ENCODE assay signal across 22 mouse cellular contexts in the genomic region with DNA sequence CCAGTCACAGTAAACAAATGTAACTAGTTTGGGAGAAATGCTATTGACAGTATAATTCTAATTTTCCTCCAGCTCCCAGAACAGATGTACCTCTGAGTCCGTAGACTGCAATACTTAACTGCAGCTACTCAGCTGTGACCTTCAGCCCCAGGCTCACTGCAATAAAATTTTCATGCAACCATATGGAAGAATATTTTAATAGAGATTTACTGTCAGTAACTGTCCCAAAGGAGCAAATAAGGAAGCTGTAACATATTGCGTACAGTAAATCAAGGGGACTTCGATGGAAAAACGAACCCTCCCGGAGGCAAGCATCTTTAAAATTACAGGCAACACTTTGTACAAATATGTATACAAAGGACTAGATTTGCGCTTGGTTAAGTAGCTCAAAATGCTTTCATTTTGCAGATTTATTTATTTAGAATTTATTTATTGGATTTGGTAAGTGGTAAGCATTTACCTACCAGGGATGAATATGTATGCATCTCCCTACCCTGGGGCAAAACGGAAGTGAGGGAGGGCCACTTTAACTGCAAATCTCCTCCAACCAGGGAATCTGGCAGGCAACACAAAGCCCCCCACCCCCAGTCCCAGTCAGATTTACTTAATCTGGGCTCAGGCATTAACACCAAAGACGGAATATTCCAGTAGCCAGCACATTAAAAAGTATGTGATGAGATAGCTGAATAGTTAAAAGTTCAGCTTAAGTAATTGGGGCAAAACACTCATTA.
DNase-seq lines count a peak whose midpoint lies in the region; ATAC-seq and TF ChIP-seq lines count a peak whose summit lies in the region.
"Had no signal": no experiment of that assay in that cellular context is flagged by ENCODE, and none has a peak within 500 bp of the region (broad histone marks: within the 10 kb centered on the region; RNA-seq: fewer than 3 reads in every experiment).

No protein-coding gene starts in this region.

- TF ChIP-seq CTCF in kidney, postnatal 0 days (IDR thresholded peaks at IDR 0.05; ENCODE audit: low read depth) = no peak
- TF ChIP-seq CTCF in brain, embryonic 14.5 days (IDR thresholded peaks at IDR 0.05; ENCODE audit: borderline replicate concordance, extremely low read depth, insufficient read depth, insufficient read length) = no peak

- ATAC-seq in kidney, postnatal 0 days (replicated peaks; ENCODE audit: low FRiP score, low read depth) = no peak
- ATAC-seq in hindbrain, embryonic 13.5 days (ENCODE audit: low FRiP score) = peak; percentile 88
- peak; percentile 92 for ATAC-seq in midbrain, embryonic 15.5 days (replicated peaks)
- no peak for ATAC-seq in liver, embryonic 11.5 days (replicated peaks; ENCODE audit: low FRiP score)
- ATAC-seq: forebrain, embryonic 14.5 days; intestine, embryonic 15.5 days had no signal

- peak; percentile 42 for DNase-seq in kidney, postnatal 0 days (ENCODE audit: low spot score)
- DNase-seq in kidney, adult 8-10 months = no peak
- DNase-seq in brain, embryonic 14.5 days (ENCODE audit: low read depth) = peak; percentile 52
- no peak for DNase-seq in liver, embryonic 11.5 days (ENCODE audit: low spot score)
- DNase-seq in cerebellum, adult 18-20 months = no peak
- DNase-seq in layer of hippocampus, adult 11-12 months (ENCODE audit: low spot score) = no peak
- DNase-seq: adrenal gland, postnatal 36 days; B cell, adult 2 months; cerebellum, adult 8-10 months; gastrocnemius, postnatal 14 days; heart, adult 2 months; heart, postnatal 36 days; kidney, postnatal 10 days; spleen, adult 18-20 months; thymus, postnatal 36 days had no signal

- TF ChIP-seq POLR2A in brain, embryonic 14.5 days (IDR thresholded peaks at IDR 0.05; ENCODE audit: borderline replicate concordance, extremely low read depth, insufficient read depth, insufficient read length, poor library complexity, severe bottlenecking) = no peak

- no peaks in the 10 kb centered on the region for H3K36me3 ChIP-seq in kidney, postnatal 0 days (ENCODE audit: insufficient read depth, low read length)
- H3K36me3 ChIP-seq in hindbrain, embryonic 13.5 days = no peaks in the 10 kb centered on the region
- H3K36me3 ChIP-seq in midbrain, embryonic 15.5 days (replicated peaks) = no peaks in the 10 kb centered on the region
- no peaks in the 10 kb centered on the region for H3K36me3 ChIP-seq in liver, embryonic 11.5 days (ENCODE audit: control insufficient read depth, insufficient read depth, low read length)
- H3K36me3 ChIP-seq: embryonic facial prominence, embryonic 13.5 days; intestine, embryonic 15.5 days had no signal

- H3K9me3 ChIP-seq in kidney, postnatal 0 days (replicated peaks; ENCODE audit: low read length) = no peaks in the 10 kb centered on the region
- no peaks in the 10 kb centered on the region for H3K9me3 ChIP-seq in hindbrain, embryonic 13.5 days
- no peaks in the 10 kb centered on the region for H3K9me3 ChIP-seq in midbrain, embryonic 15.5 days
- H3K9me3 ChIP-seq in liver, embryonic 11.5 days (ENCODE audit: control insufficient read depth, low read length) = no peaks in the 10 kb centered on the region
- H3K9me3 ChIP-seq: embryonic facial prominence, embryonic 13.5 days; intestine, embryonic 15.5 days had no signal

- H3K4me1 ChIP-seq in kidney, postnatal 0 days (replicated peaks; ENCODE audit: insufficient read depth, low read length) = no peaks in the 10 kb centered on the region
- 0 out of 2 replicates have a peak, but pooled peaks cover 8% of the 10 kb centered on the region for H3K4me1 ChIP-seq in hindbrain, embryonic 13.5 days (replicated peaks)
- H3K4me1 ChIP-seq in midbrain, embryonic 15.5 days = no peaks in the 10 kb centered on the region
- H3K4me1 ChIP-seq in liver, embryonic 11.5 days (replicated peaks; ENCODE audit: control insufficient read depth, insufficient read depth, low read length) = no peaks in the 10 kb centered on the region
- H3K4me1 ChIP-seq: embryonic facial prominence, embryonic 13.5 days; intestine, embryonic 15.5 days had no signal

- H3K4me3 ChIP-seq in kidney, postnatal 0 days (replicated peaks; ENCODE audit: low read depth, low read length) = no peak overlapping the region
- no peak overlapping the region for H3K4me3 ChIP-seq in hindbrain, embryonic 13.5 days
- H3K4me3 ChIP-seq in midbrain, embryonic 15.5 days = no peak overlapping the region
- H3K4me3 ChIP-seq in liver, embryonic 11.5 days (ENCODE audit: low read depth, low read length) = no peak overlapping the region
- H3K4me3 ChIP-seq: embryonic facial prominence, embryonic 13.5 days; heart, adult 2 months; intestine, embryonic 15.5 days; myocyte had no signal

- no peaks in the 10 kb centered on the region for H3K27me3 ChIP-seq in kidney, postnatal 0 days (ENCODE audit: insufficient read depth, low read length)
- H3K27me3 ChIP-seq in hindbrain, embryonic 13.5 days = no peaks in the 10 kb centered on the region
- H3K27me3 ChIP-seq in midbrain, embryonic 15.5 days (replicated peaks) = no peaks in the 10 kb centered on the region
- no peaks in the 10 kb centered on the region for H3K27me3 ChIP-seq in liver, embryonic 11.5 days (replicated peaks; ENCODE audit: control insufficient read depth, insufficient read depth, low read length)
- H3K27me3 ChIP-seq: embryonic facial prominence, embryonic 13.5 days; intestine, embryonic 15.5 days had no signal

- no peak overlapping the region for H3K27ac ChIP-seq in kidney, postnatal 0 days
- H3K27ac ChIP-seq in hindbrain, embryonic 13.5 days = no peak overlapping the region; the same call in 1 of the 2 replicates
- no peak overlapping the region for H3K27ac ChIP-seq in midbrain, embryonic 15.5 days
- no peak overlapping the region for H3K27ac ChIP-seq in liver, embryonic 11.5 days (ENCODE audit: low read depth, low read length)
- H3K27ac ChIP-seq: embryonic facial prominence, embryonic 13.5 days; heart, adult 2 months; intestine, embryonic 15.5 days; liver, embryonic 14.5 days had no signal

- H3K4me2 ChIP-seq in kidney, postnatal 0 days (ENCODE audit: low read length) = no peak overlapping the region
- 0 out of 2 replicates have a peak overlapping the region, but pooled peaks have one; percentile 13 for H3K4me2 ChIP-seq in hindbrain, embryonic 13.5 days
- H3K4me2 ChIP-seq in midbrain, embryonic 15.5 days = no peak overlapping the region
- no peak overlapping the region for H3K4me2 ChIP-seq in liver, embryonic 11.5 days
- H3K4me2 ChIP-seq: embryonic facial prominence, embryonic 13.5 days; intestine, embryonic 15.5 days had no signal

- 62% methylated on average over 8 of the region's 8 CpGs for WGBS in kidney, postnatal 0 days
- WGBS in hindbrain, embryonic 13.5 days = 55% methylated on average over 8 of the region's 8 CpGs
- WGBS in midbrain, embryonic 15.5 days = 45% methylated on average over 8 of the region's 8 CpGs
- WGBS in liver, embryonic 11.5 days = 79% methylated on average over 8 of the region's 8 CpGs

- H3K9ac ChIP-seq in kidney, postnatal 0 days (ENCODE audit: low read depth, low read length) = no peak overlapping the region
- no peak overlapping the region for H3K9ac ChIP-seq in hindbrain, embryonic 13.5 days
- no peak overlapping the region for H3K9ac ChIP-seq in midbrain, embryonic 15.5 days
- H3K9ac ChIP-seq in liver, embryonic 11.5 days (ENCODE audit: low read depth, low read length) = no peak overlapping the region
- H3K9ac ChIP-seq: embryonic facial prominence, embryonic 13.5 days; intestine, embryonic 15.5 days; liver, embryonic 14.5 days had no signal

Comparison
In these comparisons a context has a peak if more than half of its experiments do, and no peak if none do; other contexts are left out.
1. DNase-seq: peak in kidney, postnatal 0 days (single experiment) and brain, embryonic 14.5 days (single experiment); none in kidney, adult 8-10 months (0 of 2), liver, embryonic 11.5 days (single experiment), cerebellum, adult 18-20 months (0 of 2) and layer of hippocampus, adult 11-12 months (single experiment).
2. ATAC-seq: peak in hindbrain, embryonic 13.5 days (single experiment) and midbrain, embryonic 15.5 days (single experiment); none in kidney, postnatal 0 days (single experiment) and liver, embryonic 11.5 days (single experiment).